ENCODE assay signal across 27 mouse cellular contexts in genomic region chr16:23887910-23888579, GRCm38 (mm10). TPM values are rescaled to one million over a fixed set of nuclear protein-coding genes. Genes with fewer than 3 reads are reported as not detected.
DNase-seq lines count a peak whose midpoint lies in the region; ATAC-seq lines count a peak whose summit lies in the region.
"Had no signal": no experiment of that assay in that cellular context is flagged by ENCODE, and none has a peak within 500 bp of the region (broad histone marks: within the 10 kb centered on the region; RNA-seq: fewer than 3 reads in every experiment).

No protein-coding gene starts in this region.

- peak; percentile 43; the same call in 1 of the 2 replicates for ATAC-seq in hindbrain, embryonic 11.5 days (ENCODE audit: low FRiP score)
- ATAC-seq in neural tube, embryonic 12.5 days (ENCODE audit: low FRiP score, low read depth), result peak; percentile 62; the same call in 1 of the 2 replicates
- no peak for ATAC-seq in neural tube, embryonic 15.5 days (ENCODE audit: low FRiP score)
- ATAC-seq in neural tube, embryonic 13.5 days (ENCODE audit: low read depth), result peak; percentile 34; the same call in 1 of the 2 replicates
- ATAC-seq: CD4-positive, CD25-positive, alpha-beta regulatory T cell, adult 4 months; forebrain, embryonic 16.5 days; inflammation-experienced regulatory T-cells, adult 6 months; intestine, postnatal 0 days had no signal

- H3K4me3 ChIP-seq in hindbrain, embryonic 11.5 days (ENCODE audit: low read depth, low read length), result no peak overlapping the region
- H3K4me3 ChIP-seq in hindbrain, embryonic 10.5 days, result no peak overlapping the region
- H3K4me3 ChIP-seq in neural tube, embryonic 12.5 days, result no peak overlapping the region
- no peak overlapping the region for H3K4me3 ChIP-seq in neural tube, embryonic 15.5 days (replicated peaks)
- no peak overlapping the region for H3K4me3 ChIP-seq in neural tube, embryonic 13.5 days
- H3K4me3 ChIP-seq: embryonic facial prominence, embryonic 13.5 days; forebrain, embryonic 12.5 days; heart, embryonic 12.5 days had no signal

- peaks cover 3% of the 10 kb centered on the region; the same call in 1 of the 2 replicates for H3K4me1 ChIP-seq in hindbrain, embryonic 11.5 days (replicated peaks; ENCODE audit: control insufficient read depth, insufficient read depth, low read length)
- H3K4me1 ChIP-seq in hindbrain, embryonic 10.5 days (replicated peaks), result peaks cover 11% of the 10 kb centered on the region; the same call in 1 of the 2 replicates
- H3K4me1 ChIP-seq in neural tube, embryonic 12.5 days, result peaks cover 16% of the 10 kb centered on the region
- peaks cover 22% of the 10 kb centered on the region for H3K4me1 ChIP-seq in neural tube, embryonic 15.5 days
- H3K4me1 ChIP-seq in neural tube, embryonic 13.5 days (replicated peaks), result peaks cover 49% of the 10 kb centered on the region
- H3K4me1 ChIP-seq: heart, embryonic 12.5 days had no signal

- H3K9me3 ChIP-seq in hindbrain, embryonic 11.5 days (ENCODE audit: control insufficient read depth, low read length), result no peaks in the 10 kb centered on the region
- no peaks in the 10 kb centered on the region for H3K9me3 ChIP-seq in hindbrain, embryonic 10.5 days
- no peaks in the 10 kb centered on the region for H3K9me3 ChIP-seq in neural tube, embryonic 12.5 days
- no peaks in the 10 kb centered on the region for H3K9me3 ChIP-seq in neural tube, embryonic 15.5 days (replicated peaks)
- no peaks in the 10 kb centered on the region for H3K9me3 ChIP-seq in neural tube, embryonic 13.5 days
- H3K9me3 ChIP-seq: embryonic facial prominence, embryonic 13.5 days; forebrain, embryonic 12.5 days; heart, embryonic 12.5 days had no signal

- no peak overlapping the region for H3K9ac ChIP-seq in hindbrain, embryonic 11.5 days (ENCODE audit: low read depth, low read length)
- H3K9ac ChIP-seq in neural tube, embryonic 12.5 days, result no peak overlapping the region
- H3K9ac ChIP-seq in neural tube, embryonic 15.5 days (replicated peaks), result no peak overlapping the region
- H3K9ac ChIP-seq in neural tube, embryonic 13.5 days, result no peak overlapping the region
- H3K9ac ChIP-seq: embryonic facial prominence, embryonic 13.5 days; forebrain, embryonic 12.5 days; heart, embryonic 12.5 days had no signal

- 52% methylated on average over 10 of the region's 10 CpGs for WGBS in hindbrain, embryonic 11.5 days
- 64% methylated on average over 10 of the region's 10 CpGs for whole genome bisulfite sequencing in hindbrain, embryonic 10.5 days
- 43% methylated on average over 10 of the region's 10 CpGs for WGBS in neural tube, embryonic 12.5 days
- WGBS in neural tube, embryonic 15.5 days, result 23% methylated on average over 10 of the region's 10 CpGs
- WGBS in neural tube, embryonic 13.5 days, result 33% methylated on average over 10 of the region's 10 CpGs

- no peaks in the 10 kb centered on the region for H3K36me3 ChIP-seq in hindbrain, embryonic 11.5 days (ENCODE audit: control insufficient read depth, insufficient read depth, low read length)
- no peaks in the 10 kb centered on the region for H3K36me3 ChIP-seq in hindbrain, embryonic 10.5 days
- no peaks in the 10 kb centered on the region for H3K36me3 ChIP-seq in neural tube, embryonic 12.5 days
- no peaks in the 10 kb centered on the region for H3K36me3 ChIP-seq in neural tube, embryonic 15.5 days
- no peaks in the 10 kb centered on the region for H3K36me3 ChIP-seq in neural tube, embryonic 13.5 days
- H3K36me3 ChIP-seq: embryonic facial prominence, embryonic 13.5 days; forebrain, embryonic 12.5 days; G1E; heart, embryonic 12.5 days had no signal

- peaks cover 9% of the 10 kb centered on the region for H3K27me3 ChIP-seq in hindbrain, embryonic 11.5 days (ENCODE audit: control insufficient read depth, insufficient read depth, low read length)
- H3K27me3 ChIP-seq in hindbrain, embryonic 10.5 days (ENCODE audit: insufficient read depth, poor library complexity, severe bottlenecking), result peaks cover 36% of the 10 kb centered on the region
- peaks cover 27% of the 10 kb centered on the region for H3K27me3 ChIP-seq in neural tube, embryonic 12.5 days (replicated peaks)
- peaks cover 27% of the 10 kb centered on the region for H3K27me3 ChIP-seq in neural tube, embryonic 15.5 days (replicated peaks)
- peaks cover 35% of the 10 kb centered on the region for H3K27me3 ChIP-seq in neural tube, embryonic 13.5 days

- DNase-seq in hindbrain, embryonic 11.5 days (ENCODE audit: low spot score), result no peak
- DNase-seq in hindbrain, embryonic 10.5 days (ENCODE audit: low spot score), result no peak
- no peak for DNase-seq in embryo, embryonic 9.5 days (ENCODE audit: extremely low spot score)
- no peak for DNase-seq in heart, postnatal 4 days
- DNase-seq: adrenal gland, postnatal 10 days; B cell, adult 2 months; cerebellum, adult 11-12 months; cerebellum, adult 9-10 months; cerebellum, postnatal 25 days; gastrocnemius, postnatal 25 days; heart, postnatal 36 days had no signal

- no peak overlapping the region for H3K27ac ChIP-seq in hindbrain, embryonic 11.5 days (ENCODE audit: low read depth, low read length)
- H3K27ac ChIP-seq in hindbrain, embryonic 10.5 days, result no peak overlapping the region
- no peak overlapping the region for H3K27ac ChIP-seq in neural tube, embryonic 12.5 days
- no peak overlapping the region for H3K27ac ChIP-seq in neural tube, embryonic 15.5 days (replicated peaks)
- H3K27ac ChIP-seq in neural tube, embryonic 13.5 days (replicated peaks), result peak overlapping the region; percentile 52; the same call in 1 of the 2 replicates
- H3K27ac ChIP-seq: embryonic facial prominence, embryonic 13.5 days; forebrain, embryonic 12.5 days had no signal

- H3K4me2 ChIP-seq in hindbrain, embryonic 11.5 days (replicated peaks; ENCODE audit: low read depth, low read length), result no peak overlapping the region
- no peak overlapping the region for H3K4me2 ChIP-seq in neural tube, embryonic 12.5 days (replicated peaks)
- H3K4me2 ChIP-seq in neural tube, embryonic 15.5 days, result no peak overlapping the region
- H3K4me2 ChIP-seq in neural tube, embryonic 13.5 days, result no peak overlapping the region
- H3K4me2 ChIP-seq: embryonic facial prominence, embryonic 13.5 days; forebrain, embryonic 12.5 days; heart, embryonic 12.5 days had no signal

RNA-seq across cellular contexts. Expression of gene Sst, which starts 2.7 kb away (rescaled TPM):
- polyA plus RNA-seq in hindbrain, embryonic 11.5 days (2014; fragmentation: Nextera tagmentation; extraction: Ambion mirVana), result 74.9 and 98.9 TPM in 2 replicates
- 101 and 111 TPM in 2 replicates for polyA plus RNA-seq in hindbrain, embryonic 10.5 days (2016; fragmentation: Nextera tagmentation; extraction: Ambion mirVana)
- 139 and 140 TPM in 2 replicates for polyA plus RNA-seq in neural tube, embryonic 12.5 days (2016; fragmentation: Nextera tagmentation; extraction: Ambion mirVana)
- 237 and 269 TPM in 2 replicates for polyA plus RNA-seq in neural tube, embryonic 15.5 days (2015; fragmentation: Nextera tagmentation; extraction: Ambion mirVana)
- polyA plus RNA-seq in neural tube, embryonic 13.5 days (2015; fragmentation: Nextera tagmentation; extraction: Ambion mirVana), result 198 and 228 TPM in 2 replicates
- not detected for total RNA-seq in heart, postnatal 4 days (2021)
- total RNA-seq: G1E; gastrocnemius, adult 18-20 months; gastrocnemius, postnatal 25 days; granulocyte monocyte progenitor cell, adult 5-6 weeks; heart, adult 8-10 months; heart, postnatal 36 days had no signal
- polyA plus RNA-seq: CD4-positive, CD25-positive, alpha-beta regulatory T cell, adult 4 months; G1E; heart, embryonic 16.5 days; inflammation-experienced regulatory T-cells, adult 6 months had no signal

RNA-seq across cellular contexts. Expression of gene Rtp2, which starts 44.1 kb away (rescaled TPM):
- polyA plus RNA-seq in hindbrain, embryonic 11.5 days (2014; fragmentation: Nextera tagmentation; extraction: Ambion mirVana), result not detected in 2 replicates
- polyA plus RNA-seq in hindbrain, embryonic 10.5 days (2016; fragmentation: Nextera tagmentation; extraction: Ambion mirVana), result not detected in 2 replicates
- not detected in 2 replicates for polyA plus RNA-seq in neural tube, embryonic 12.5 days (2016; fragmentation: Nextera tagmentation; extraction: Ambion mirVana)
- not detected in 2 replicates for polyA plus RNA-seq in neural tube, embryonic 15.5 days (2015; fragmentation: Nextera tagmentation; extraction: Ambion mirVana)
- polyA plus RNA-seq in neural tube, embryonic 13.5 days (2015; fragmentation: Nextera tagmentation; extraction: Ambion mirVana), result not detected in 2 replicates
- not detected for total RNA-seq in heart, postnatal 4 days (2021)
- total RNA-seq: adrenal gland, postnatal 10 days; adrenal gland, postnatal 4 days; G1E; gastrocnemius, adult 18-20 months; gastrocnemius, postnatal 25 days; granulocyte monocyte progenitor cell, adult 5-6 weeks; heart, adult 8-10 months; heart, postnatal 36 days had no signal
- polyA plus RNA-seq: G1E; heart, embryonic 12.5 days; heart, embryonic 16.5 days; inflammation-experienced regulatory T-cells, adult 6 months; intestine, postnatal 0 days had no signal
